Mouse (Mus musculus): ENCODE measurements at regions not wholly inside any gene's neighbourhood (a gene's known extent, or its start where the extent isn't known, plus 50 kb on each side); places are given as distances from the start of the nearest gene placed in this dataset.
A peak's percentile ranks its signal among the peaks of the same experiment; 100 is the strongest.

DNA sequence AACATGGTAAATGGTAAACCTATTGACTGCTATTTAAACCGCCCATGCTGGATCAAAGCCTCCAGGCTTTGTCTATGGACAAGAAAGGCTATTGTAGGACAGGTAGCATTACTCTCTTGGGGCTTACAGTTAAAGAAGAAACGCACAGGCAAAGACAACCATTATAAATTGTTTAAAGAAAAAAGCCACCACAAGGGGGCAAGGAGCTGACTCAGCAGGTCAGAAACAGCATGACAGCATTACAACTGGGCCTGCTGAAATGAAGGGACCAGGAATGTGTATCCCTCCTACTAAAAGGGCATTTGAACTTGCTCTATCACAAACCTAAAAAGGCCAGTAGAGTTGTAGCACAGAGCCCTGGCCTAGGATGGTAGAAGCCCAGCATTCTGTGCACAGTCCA is 314.3 kb downstream of the Adgrl2 start:
- no peak for DNase-seq (ENCODE audit: low spot score in 2 of 2)
- intact Hi-C loops (cut with DNase I), result no loop called here

GRCm38 (mm10) chr3:148662888-148663477 is 327.4 kb downstream of the Adgrl2 start:
- intact Hi-C loops (cut with DNase I), result no loop called here
- no peak for DNase-seq (ENCODE audit: low spot score in 2 of 2)

DNA sequence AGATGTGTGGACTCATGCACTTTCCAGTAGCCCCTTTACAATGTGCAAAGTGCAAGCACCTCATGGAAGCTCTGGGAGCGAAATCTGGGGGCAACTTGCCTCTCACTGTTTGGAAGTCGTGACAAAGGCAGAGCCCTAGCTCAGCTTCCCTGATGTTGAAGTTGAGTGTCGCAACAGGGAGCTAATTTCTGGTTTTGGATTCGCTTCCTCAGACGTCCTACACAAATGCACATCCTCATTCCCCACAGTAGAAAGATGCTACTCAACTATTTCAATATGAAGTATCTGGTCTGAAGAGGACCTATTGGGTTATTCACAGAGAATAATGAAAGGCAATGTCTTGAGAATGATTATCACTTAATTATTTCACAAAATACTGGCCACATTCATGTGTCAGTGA is 331.3 kb downstream of the Adgrl2 start:
- intact Hi-C loops (cut with DNase I), result no loop called here
- no peak for DNase-seq (ENCODE audit: low spot score in 2 of 2)

- intact Hi-C loops (cut with DNase I), result no loop called here
Observed at GRCm38 (mm10) chr3:148658368-148658767, 332.0 kb downstream of the Adgrl2 start.

DNA sequence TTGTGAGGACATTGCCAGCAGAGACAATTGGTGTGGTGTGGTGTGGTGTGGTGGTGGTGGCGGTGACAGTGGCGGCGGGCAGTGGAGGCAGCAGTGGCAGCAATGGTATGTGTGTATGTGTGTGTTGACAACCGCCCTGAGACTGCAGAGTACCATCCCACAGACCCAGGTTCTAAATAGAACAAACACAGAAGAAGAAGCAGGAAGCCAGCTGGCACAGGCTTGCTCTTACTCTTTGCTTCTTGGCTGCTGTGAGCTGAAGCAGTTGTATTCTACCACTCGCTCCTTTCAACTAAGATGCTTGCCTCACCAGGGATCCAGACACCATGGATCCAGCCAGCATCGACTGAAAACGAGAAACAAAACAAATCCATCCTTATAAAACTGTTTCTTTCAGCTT is 334.2 kb downstream of the Adgrl2 start:
- peak; percentile 29 to 36 for DNase-seq (ENCODE audit: low spot score in 2 of 2)
- intact Hi-C loops (cut with DNase I), result no loop called here

More at GRCm38 (mm10) chr3:148658368-148658767, 332.0 kb downstream of the Adgrl2 start:
- DNase-seq (ENCODE audit: low spot score in 2 of 2), result no peak

- no peak for DNase-seq (ENCODE audit: low spot score in 2 of 2)
- intact Hi-C loops (cut with DNase I), result no loop called here
Observed at GRCm38 (mm10) chr3:148650241-148650640, 340.1 kb downstream of the Adgrl2 start.

GRCm38 (mm10) chr3:148644924-148645323 is 345.4 kb downstream of the Adgrl2 start:
- intact Hi-C loops (cut with DNase I), result no loop called here
- no peak for DNase-seq (ENCODE audit: low spot score in 2 of 2)

DNA sequence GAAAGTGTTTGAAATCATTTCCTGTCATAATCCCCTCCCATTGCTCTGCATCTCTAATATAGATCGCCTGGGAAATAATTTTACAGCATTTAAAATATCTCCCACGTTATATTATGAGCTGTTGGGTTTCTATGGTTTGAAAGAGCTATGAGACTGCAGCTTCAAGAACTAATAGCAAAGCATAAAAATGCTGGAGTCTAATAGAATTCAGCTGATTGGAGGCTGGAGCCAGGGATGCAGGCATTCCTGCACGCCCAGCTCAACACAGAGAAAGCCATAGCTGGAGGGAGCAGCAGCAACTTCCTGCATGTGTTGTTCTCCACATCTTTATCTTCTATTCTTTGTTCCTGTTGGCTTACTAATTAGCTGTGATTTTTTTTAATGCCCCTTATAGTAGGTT is 348.8 kb downstream of the Adgrl2 start:
- intact Hi-C loops (cut with DNase I), result no loop called here

GRCm38 (mm10) chr3:148640680-148641101 is 349.7 kb downstream of the Adgrl2 start:
- no peak for DNase-seq (ENCODE audit: low spot score in 2 of 2)
- intact Hi-C loops (cut with DNase I), result no loop called here

More for the DNA sequence above, 348.8 kb downstream of the Adgrl2 start:
- no peak for DNase-seq (ENCODE audit: low spot score in 2 of 2)

DNA sequence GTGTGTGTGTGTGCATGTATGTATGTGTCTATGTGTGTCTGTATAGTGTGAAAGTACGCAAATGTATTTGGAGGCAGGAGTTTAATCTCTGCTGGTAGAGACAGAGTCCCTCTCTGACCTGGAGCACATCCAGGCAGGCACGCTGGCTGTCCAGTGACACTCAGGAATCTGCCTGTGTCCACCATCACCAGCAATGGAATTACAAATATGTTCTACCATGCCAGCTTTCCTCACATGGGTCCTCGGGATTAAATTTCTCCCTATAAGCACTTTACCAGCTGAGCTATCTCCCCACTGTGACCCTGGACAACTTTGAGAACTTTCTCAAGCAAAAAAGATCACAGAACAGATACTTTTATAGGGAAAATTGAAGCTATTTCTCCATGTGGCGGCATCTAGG is 355.3 kb downstream of the Adgrl2 start:
- DNase-seq (ENCODE audit: low spot score in 2 of 2), result no peak
- intact Hi-C loops (cut with DNase I), result no loop called here

- DNase-seq (ENCODE audit: low spot score in 2 of 2), result no peak
- intact Hi-C loops (cut with DNase I), result no loop called here
Observed at GRCm38 (mm10) chr3:148634352-148634751, 356.0 kb downstream of the Adgrl2 start.

DNA sequence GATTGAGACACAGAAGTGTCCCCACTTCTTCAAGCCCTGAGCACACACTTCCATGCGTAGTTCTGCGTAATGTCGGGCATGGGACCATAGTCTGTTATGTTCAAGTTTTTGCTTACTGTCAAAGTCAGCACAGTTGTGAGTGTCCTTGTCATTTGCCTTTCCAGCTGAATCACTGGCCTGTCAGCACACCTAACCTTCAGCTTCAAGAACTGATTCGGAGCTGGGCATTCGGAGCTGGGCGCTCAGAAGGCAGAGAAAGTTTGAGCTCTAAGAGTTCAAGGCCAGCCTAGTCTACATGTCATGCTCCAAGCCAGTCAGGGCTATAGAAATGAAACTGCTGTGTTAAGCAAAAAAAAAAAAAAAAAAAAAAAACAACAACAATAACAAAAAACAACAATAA is 357.1 kb downstream of the Adgrl2 start:
- intact Hi-C loops (cut with DNase I), result no loop called here
- no peak for DNase-seq (ENCODE audit: low spot score in 2 of 2)

- intact Hi-C loops (cut with DNase I), result no loop called here
- no peak for DNase-seq (ENCODE audit: low spot score in 2 of 2)
Observed at GRCm38 (mm10) chr3:148632449-148632848, 357.9 kb downstream of the Adgrl2 start.

GRCm38 (mm10) chr3:148631415-148632192 is 358.8 kb downstream of the Adgrl2 start:
- DNase-seq (ENCODE audit: low spot score in 2 of 2), result no peak
- intact Hi-C loops (cut with DNase I), result no loop called here

GRCm38 (mm10) chr3:148630865-148631264 is 359.5 kb downstream of the Adgrl2 start:
- intact Hi-C loops (cut with DNase I), result no loop called here
- no peak for DNase-seq (ENCODE audit: low spot score in 2 of 2)

- intact Hi-C loops (cut with DNase I), result no loop called here
- DNase-seq (ENCODE audit: low spot score in 2 of 2), result no peak
Observed at GRCm38 (mm10) chr3:148614971-148615671, 375.2 kb downstream of the Adgrl2 start.

GRCm38 (mm10) chr3:148613443-148613842 is 376.9 kb downstream of the Adgrl2 start:
- no peak for DNase-seq (ENCODE audit: low spot score in 2 of 2)
- intact Hi-C loops (cut with DNase I), result no loop called here

- intact Hi-C loops (cut with DNase I), result no loop called here
- no peak for DNase-seq (ENCODE audit: low spot score in 2 of 2)
Observed at GRCm38 (mm10) chr3:148603276-148603675, 387.1 kb downstream of the Adgrl2 start.

DNA sequence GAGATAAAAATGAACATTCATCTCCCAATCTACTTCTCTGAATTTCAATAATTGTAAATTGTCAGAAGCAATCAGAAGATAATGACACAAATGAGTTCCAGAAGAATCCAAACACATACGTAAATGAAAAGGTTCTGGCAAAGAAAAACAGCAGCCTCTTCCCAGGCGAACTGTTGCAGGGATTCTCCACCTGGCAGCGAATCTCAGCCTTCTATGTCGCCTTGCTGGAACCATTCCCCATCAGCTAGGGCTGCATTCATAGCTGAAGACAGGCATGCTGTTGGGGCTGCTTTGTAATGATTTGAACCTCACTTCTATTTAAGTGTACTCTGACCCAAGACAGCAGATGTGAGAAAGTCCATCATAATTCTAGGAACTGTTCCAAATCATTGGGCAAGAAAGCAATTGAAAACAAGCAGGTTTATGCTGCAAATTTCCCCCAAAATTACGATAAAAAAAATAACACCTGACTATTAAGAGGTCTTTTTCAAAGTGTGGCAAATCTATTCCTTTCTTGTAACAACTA is 387.6 kb downstream of the Adgrl2 start:
- intact Hi-C loops (cut with DNase I), result no loop called here
- DNase-seq (ENCODE audit: low spot score in 2 of 2), result no peak

- intact Hi-C loops (cut with DNase I), result no loop called here
Observed at GRCm38 (mm10) chr3:148595561-148595960, 394.8 kb downstream of the Adgrl2 start.

GRCm38 (mm10) chr3:148589556-148589955 is 400.8 kb downstream of the Adgrl2 start:
- intact Hi-C loops (cut with DNase I), result no loop called here
- DNase-seq (ENCODE audit: low spot score in 2 of 2), result no peak

More at GRCm38 (mm10) chr3:148595561-148595960, 394.8 kb downstream of the Adgrl2 start:
- DNase-seq (ENCODE audit: low spot score in 2 of 2), result no peak

Measured in left cerebral cortex, postnatal 36 days (tissue).